Mouse (Mus musculus) liver, embryonic 12.5 days (tissue): Measurements from ENCODE around the gene Gpr35. TPM values are rescaled to one million over a fixed set of nuclear protein-coding genes. Genes with fewer than 3 reads are reported as not detected.
"Not testable (repeated sequence)": the region's sequence is repeated elsewhere in the genome, so short reads cannot be mapped to it uniquely, and the experiment has no call there.

ENCODE experiments used
- ATAC-seq: fragments of 200-750 bp; cut with Nextera tagmentation; 2 replicates; pipeline ENCODE4 v1.8.0; 2017; ENCODE audit warnings: moderate number of reproducible peaks, mild to moderate bottlenecking, moderate library complexity
- H3K27ac ChIP-seq: fragments of 300-500 bp; sonication (generic); 2 replicates; pipeline ENCODE4 v1.5.1; 2016; ENCODE audit warnings: mild to moderate bottlenecking
- H3K27me3 ChIP-seq: fragments of 300-500 bp; sonication (generic); replicated peaks from 2 replicates; pipeline ENCODE4 v1.6.1; 2016; ENCODE audit warnings: mild to moderate bottlenecking, moderate library complexity
- H3K36me3 ChIP-seq: fragments of 300-500 bp; sonication (generic); 2 replicates; pipeline ENCODE4 v1.6.1; 2016; ENCODE audit warnings: mild to moderate bottlenecking, moderate library complexity
- H3K4me1 ChIP-seq: fragments of 300-500 bp; sonication (generic); 2 replicates; pipeline ENCODE4 v1.6.1; 2016
- H3K4me2 ChIP-seq: fragments of 300-500 bp; sonication (generic); 2 replicates; pipeline ENCODE4 v1.6.1; 2016; ENCODE audit warnings: mild to moderate bottlenecking, moderate library complexity
- H3K4me3 ChIP-seq: fragments of 300-500 bp; sonication (generic); 2 replicates; pipeline ENCODE4 v1.5.1; 2016; ENCODE audit warnings: mild to moderate bottlenecking, moderate library complexity
- H3K9ac ChIP-seq: fragments of 300-500 bp; sonication (generic); 2 replicates; pipeline ENCODE4 v1.6.1; 2016; ENCODE audit warnings: mild to moderate bottlenecking, moderate library complexity
- H3K9me3 ChIP-seq: fragments of 300-500 bp; sonication (generic); replicated peaks from 2 replicates; pipeline ENCODE4 v1.6.1; 2016; ENCODE audit warnings: mild to moderate bottlenecking, moderate library complexity
- WGBS: fragments of 180-500 bp; shearing (Covaris S2); methylation state at CpG from one replicate; pipeline ENCODE4 v1.1.7; 2016; ENCODE audit not compliant: insufficient replicate concordance; 5-methylcytosine and 5-hydroxymethylcytosine counted together
- polyA plus RNA-seq: library from polyadenylated mRNA; unstranded; fragments of >200 nt; fragmentation: Nextera tagmentation; extraction: Ambion mirVana; gene quantifications from 2 replicates; pipeline ENCODE4 v1.2.1, GENCODE M21; 2016

The Gpr35 gene
- polyA plus RNA-seq, 1 experiment from 2014 or later, result 0.51 TPM

- Histone ChIP-seq H3K4me1 (peaks cover 29% of the 10 kb centered on the region), H3K27me3 (peaks cover 9% of the 10 kb centered on the region; the same call in 1 of the 2 replicates), H3K27ac (peak overlapping the region; percentile 86), H3K9ac (peak overlapping the region; percentile 77), H3K36me3 (peaks cover 23% of the 10 kb centered on the region), H3K4me2 (peak overlapping the region; percentile 91), H3K4me3 (peak overlapping the region; percentile 74), H3K9me3 (no peaks in the 10 kb centered on the region)
- 18% methylated on average over 10 of the region's 10 CpGs for WGBS
- no peak for ATAC-seq
Measured at GRCm38 (mm10) chr1:92935054-92935962, 15.4 kb upstream of the Gpr35 start.

- no peak for ATAC-seq
- 50% methylated on average over 2 of the region's 2 CpGs for WGBS
- H3K27me3 ChIP-seq, result peaks cover 4% of the 10 kb centered on the region; the same call in 1 of the 2 replicates
- peaks cover 25% of the 10 kb centered on the region for H3K36me3 ChIP-seq
- peak overlapping the region; percentile 7; the same call in 1 of the 2 replicates for H3K27ac ChIP-seq
- peak overlapping the region; percentile 91 for H3K4me2 ChIP-seq
- H3K9ac ChIP-seq, result peak overlapping the region; percentile 28; the same call in 1 of the 2 replicates
- 0 out of 2 replicates have a peak overlapping the region, but pooled peaks have one; percentile 74 for H3K4me3 ChIP-seq
- H3K9me3 ChIP-seq, result no peaks in the 10 kb centered on the region
- peaks cover 29% of the 10 kb centered on the region for H3K4me1 ChIP-seq
Measured at GRCm38 (mm10) chr1:92935977-92936376, 14.7 kb upstream of the Gpr35 start.

- 81% methylated on average over 3 of the region's 3 CpGs for WGBS
- H3K27ac ChIP-seq, result no peak overlapping the region
Measured at GRCm38 (mm10) chr1:92936467-92936866, 14.2 kb upstream of the Gpr35 start.

GRCm38 (mm10) chr1:92937797-92938196 is 12.9 kb upstream of the Gpr35 start:
- no peak overlapping the region for H3K4me3 ChIP-seq
- ATAC-seq, result no peak

More at GRCm38 (mm10) chr1:92936467-92936866, 14.2 kb upstream of the Gpr35 start:
- ATAC-seq, result no peak
- no peak overlapping the region for H3K9ac ChIP-seq
- peaks cover 25% of the 10 kb centered on the region for H3K36me3 ChIP-seq
- peaks cover 1% of the 10 kb centered on the region; the same call in 1 of the 2 replicates for H3K27me3 ChIP-seq
- peak overlapping the region; percentile 6 for H3K4me2 ChIP-seq
- peaks cover 29% of the 10 kb centered on the region for H3K4me1 ChIP-seq
- H3K4me3 ChIP-seq, result no peak overlapping the region
- no peaks in the 10 kb centered on the region for H3K9me3 ChIP-seq

GRCm38 (mm10) chr1:92939746-92940145 is 10.9 kb upstream of the Gpr35 start:
- peaks cover 21% of the 10 kb centered on the region for H3K4me1 ChIP-seq
- H3K4me2 ChIP-seq, result no peak overlapping the region
- H3K4me3 ChIP-seq, result no peak overlapping the region
- WGBS, result 70% methylated on average over 4 of the region's 4 CpGs
- peaks cover 56% of the 10 kb centered on the region for H3K36me3 ChIP-seq
- no peak overlapping the region for H3K27ac ChIP-seq
- no peaks in the 10 kb centered on the region for H3K27me3 ChIP-seq
- H3K9ac ChIP-seq, result no peak overlapping the region
- no peaks in the 10 kb centered on the region for H3K9me3 ChIP-seq
- no peak for ATAC-seq

More at GRCm38 (mm10) chr1:92937797-92938196, 12.9 kb upstream of the Gpr35 start:
- Histone ChIP-seq H3K4me1 (peaks cover 29% of the 10 kb centered on the region), H3K4me2 (no peak overlapping the region), H3K27me3 (no peaks in the 10 kb centered on the region), H3K9ac (no peak overlapping the region), H3K36me3 (peaks cover 37% of the 10 kb centered on the region), H3K9me3 (no peaks in the 10 kb centered on the region), H3K27ac (no peak overlapping the region)
- 75% methylated on average over 3 of the region's 3 CpGs for WGBS

GRCm38 (mm10) chr1:92943219-92943989 is 7.3 kb upstream of the Gpr35 start:
- ATAC-seq, result no peak
- H3K9ac ChIP-seq, result no peak overlapping the region
- WGBS, result 86% methylated on average over 19 of the region's 19 CpGs
- peaks cover 81% of the 10 kb centered on the region for H3K36me3 ChIP-seq
- no peaks in the 10 kb centered on the region for H3K4me1 ChIP-seq
- no peak overlapping the region for H3K4me3 ChIP-seq
- H3K9me3 ChIP-seq, result no peaks in the 10 kb centered on the region
- H3K27me3 ChIP-seq, result no peaks in the 10 kb centered on the region
- H3K4me2 ChIP-seq, result no peak overlapping the region
- no peak overlapping the region for H3K27ac ChIP-seq

GRCm38 (mm10) chr1:92947966-92948365 is 2.7 kb upstream of the Gpr35 start:
- H3K27ac ChIP-seq, result no peak overlapping the region
- H3K4me1 ChIP-seq, result no peaks in the 10 kb centered on the region
- no peaks in the 10 kb centered on the region for H3K9me3 ChIP-seq
- H3K4me2 ChIP-seq, result no peak overlapping the region
- H3K9ac ChIP-seq, result no peak overlapping the region
- H3K36me3 ChIP-seq, result peaks cover 56% of the 10 kb centered on the region
- no peak overlapping the region for H3K4me3 ChIP-seq
- 74% methylated on average over 3 of the region's 3 CpGs for WGBS
- no peak for ATAC-seq
- no peaks in the 10 kb centered on the region for H3K27me3 ChIP-seq

GRCm38 (mm10) chr1:92949426-92949825 is 1.2 kb upstream of the Gpr35 start:
- no peak overlapping the region for H3K4me3 ChIP-seq
- whole genome bisulfite sequencing, result 49% methylated on average over 6 of the region's 6 CpGs
- ATAC-seq, result no peak

GRCm38 (mm10) chr1:92953641-92954040 is 3.0 kb downstream of the Gpr35 start:
- Histone ChIP-seq H3K27ac (no peak overlapping the region), H3K9ac (no peak overlapping the region), H3K27me3 (no peaks in the 10 kb centered on the region), H3K4me2 (no peak overlapping the region), H3K4me1 (peaks cover 4% of the 10 kb centered on the region; the same call in 1 of the 2 replicates), H3K9me3 (no peaks in the 10 kb centered on the region), H3K4me3 (no peak overlapping the region), H3K36me3 (peaks cover 5% of the 10 kb centered on the region)
- no peak for ATAC-seq
- WGBS, result 58% methylated on average over 2 of the region's 2 CpGs

More at GRCm38 (mm10) chr1:92949426-92949825, 1.2 kb upstream of the Gpr35 start:
- Histone ChIP-seq H3K9me3 (no peaks in the 10 kb centered on the region), H3K4me1 (no peaks in the 10 kb centered on the region), H3K36me3 (peaks cover 41% of the 10 kb centered on the region), H3K4me2 (no peak overlapping the region), H3K27me3 (no peaks in the 10 kb centered on the region), H3K27ac (no peak overlapping the region), H3K9ac (no peak overlapping the region)

GRCm38 (mm10) chr1:92956571-92957335 is 6.1 kb downstream of the Gpr35 start:
- WGBS, result 2% methylated on average over 11 of the region's 11 CpGs
- H3K27me3 ChIP-seq, H3K4me1 ChIP-seq, H3K27ac ChIP-seq, H3K9ac ChIP-seq, H3K36me3 ChIP-seq, H3K9me3 ChIP-seq: not testable (repeated sequence)
- ATAC-seq, result peak; percentile 46; the same call in 1 of the 2 replicates
- peak overlapping the region; percentile 27 for H3K4me3 ChIP-seq
- H3K4me2 ChIP-seq, result peak overlapping the region; percentile 59

GRCm38 (mm10) chr1:92958999-92959398 is 8.3 kb downstream of the Gpr35 start:
- ATAC-seq, result no peak
- no peaks in the 10 kb centered on the region for H3K9me3 ChIP-seq
- no peak overlapping the region for H3K4me3 ChIP-seq
- no peak overlapping the region for H3K4me2 ChIP-seq
- no peak overlapping the region for H3K9ac ChIP-seq
- H3K27me3 ChIP-seq, result no peaks in the 10 kb centered on the region
- H3K27ac ChIP-seq, result no peak overlapping the region
- H3K4me1 ChIP-seq, result peaks cover 4% of the 10 kb centered on the region; the same call in 1 of the 2 replicates
- WGBS, result 61% methylated on average over 1 of the region's 1 CpGs
- no peaks in the 10 kb centered on the region for H3K36me3 ChIP-seq
